Mouse (Mus musculus): ENCODE data around the gene Gltpd2.

The Gltpd2 gene

GRCm38 (mm10) chr11:70564276-70564873 is 45.4 kb downstream of the Gltpd2 start:
- no peak for DNase-seq

- DNase-seq, result no peak
Measured at GRCm38 (mm10) chr11:70566586-70566985, 47.6 kb downstream of the Gltpd2 start.

Measured in spleen, adult 18-20 months (tissue).